Mouse (Mus musculus): ENCODE data around the gene Nudt3. TPM values are rescaled to one million over a fixed set of nuclear protein-coding genes. Genes with fewer than 3 reads are reported as not detected.
A peak's percentile ranks its signal among the peaks of the same experiment; 100 is the strongest.

Nudt3 gene
- polyA plus RNA-seq, 1 experiment from 2014 or later, result 37.2 TPM

- H3K9ac ChIP-seq (replicated peaks; ENCODE audit: low read length), result peak overlapping the region; percentile 30
- peak overlapping the region; percentile 31 for H3K4me2 ChIP-seq (ENCODE audit: low read depth, low read length)
- H3K36me3 ChIP-seq (replicated peaks; ENCODE audit: control insufficient read depth, insufficient read depth, low read depth, low read length), result no peaks in the 10 kb centered on the region; the same call in 1 of the 2 replicates
- H3K9me3 ChIP-seq (replicated peaks; ENCODE audit: control insufficient read depth, low read length), result no peaks in the 10 kb centered on the region
- no peaks in the 10 kb centered on the region for H3K27me3 ChIP-seq (ENCODE audit: control insufficient read depth, insufficient read depth, low read length)
- WGBS, result 43% methylated on average over 8 of the region's 8 CpGs
- DNase-seq (ENCODE audit: low spot score) (no peak), ATAC-seq (replicated peaks; ENCODE audit: insufficient number of reproducible peaks, low FRiP score, low TSS enrichment, low read depth) (no peak)
- H3K4me1 ChIP-seq (ENCODE audit: control insufficient read depth, insufficient read depth, low read length), result no peaks in the 10 kb centered on the region; the same call in 1 of the 2 replicates
- no peak overlapping the region for H3K27ac ChIP-seq (replicated peaks; ENCODE audit: low read depth, low read length)
- peak overlapping the region; percentile 96 for H3K4me3 ChIP-seq (ENCODE audit: low read depth, low read length)
These were observed 2.1 kb downstream of the Nudt3 start for GRCm38 (mm10) chr17:27621161-27621560.

- no peak overlapping the region for H3K4me3 ChIP-seq (ENCODE audit: low read depth, low read length)
- H3K27ac ChIP-seq (replicated peaks; ENCODE audit: low read depth, low read length), result no peak overlapping the region
- 72% methylated on average over 7 of the region's 7 CpGs for WGBS
- no peak overlapping the region for H3K4me2 ChIP-seq (ENCODE audit: low read depth, low read length)
- no peaks in the 10 kb centered on the region for H3K9me3 ChIP-seq (replicated peaks; ENCODE audit: control insufficient read depth, low read length)
- no peaks in the 10 kb centered on the region for H3K4me1 ChIP-seq (ENCODE audit: control insufficient read depth, insufficient read depth, low read length)
- ATAC-seq (replicated peaks; ENCODE audit: insufficient number of reproducible peaks, low FRiP score, low TSS enrichment, low read depth) (no peak), DNase-seq (ENCODE audit: low spot score) (no peak)
- no peak overlapping the region for H3K9ac ChIP-seq (replicated peaks; ENCODE audit: low read length)
- no peaks in the 10 kb centered on the region for H3K27me3 ChIP-seq (ENCODE audit: control insufficient read depth, insufficient read depth, low read length)
- H3K36me3 ChIP-seq (replicated peaks; ENCODE audit: control insufficient read depth, insufficient read depth, low read depth, low read length), result no peaks in the 10 kb centered on the region; the same call in 1 of the 2 replicates
These were observed 7.9 kb downstream of the Nudt3 start for GRCm38 (mm10) chr17:27615388-27615787.

- no peaks in the 10 kb centered on the region for H3K4me1 ChIP-seq (ENCODE audit: control insufficient read depth, insufficient read depth, low read length)
- H3K36me3 ChIP-seq (replicated peaks; ENCODE audit: control insufficient read depth, insufficient read depth, low read depth, low read length), result peaks cover 2% of the 10 kb centered on the region
- no peak overlapping the region for H3K4me2 ChIP-seq (ENCODE audit: low read depth, low read length)
- WGBS, result 81% methylated on average over 4 of the region's 4 CpGs
- no peak overlapping the region for H3K4me3 ChIP-seq (ENCODE audit: low read depth, low read length)
- DNase-seq (ENCODE audit: low spot score) (no peak), ATAC-seq (replicated peaks; ENCODE audit: insufficient number of reproducible peaks, low FRiP score, low TSS enrichment, low read depth) (no peak)
- H3K9ac ChIP-seq (replicated peaks; ENCODE audit: low read length), result no peak overlapping the region
- H3K27me3 ChIP-seq (ENCODE audit: control insufficient read depth, insufficient read depth, low read length), result no peaks in the 10 kb centered on the region
- H3K9me3 ChIP-seq (replicated peaks; ENCODE audit: control insufficient read depth, low read length), result no peaks in the 10 kb centered on the region
- no peak overlapping the region for H3K27ac ChIP-seq (replicated peaks; ENCODE audit: low read depth, low read length)
These were observed 10.3 kb downstream of the Nudt3 start for GRCm38 (mm10) chr17:27613016-27613415.

GRCm38 (mm10) chr17:27611994-27612393 lies 11.3 kb downstream of the Nudt3 start:
- no peak for ATAC-seq (replicated peaks; ENCODE audit: insufficient number of reproducible peaks, low FRiP score, low TSS enrichment, low read depth)
- H3K36me3 ChIP-seq (replicated peaks; ENCODE audit: control insufficient read depth, insufficient read depth, low read depth, low read length), result peaks cover 2% of the 10 kb centered on the region
- H3K4me2 ChIP-seq (ENCODE audit: low read depth, low read length), result no peak overlapping the region
- H3K27ac ChIP-seq (replicated peaks; ENCODE audit: low read depth, low read length), result no peak overlapping the region
- no peak overlapping the region for H3K9ac ChIP-seq (replicated peaks; ENCODE audit: low read length)
- no peaks in the 10 kb centered on the region for H3K27me3 ChIP-seq (ENCODE audit: control insufficient read depth, insufficient read depth, low read length)
- no peaks in the 10 kb centered on the region for H3K4me1 ChIP-seq (ENCODE audit: control insufficient read depth, insufficient read depth, low read length)
- H3K4me3 ChIP-seq (ENCODE audit: low read depth, low read length), result no peak overlapping the region
- no peak for DNase-seq (ENCODE audit: low spot score)
- 93% methylated on average over 5 of the region's 5 CpGs for WGBS
- no peaks in the 10 kb centered on the region for H3K9me3 ChIP-seq (replicated peaks; ENCODE audit: control insufficient read depth, low read length)

GRCm38 (mm10) chr17:27611519-27611884 lies 11.8 kb downstream of the Nudt3 start:
- Histone ChIP-seq H3K36me3 (replicated peaks; ENCODE audit: control insufficient read depth, insufficient read depth, low read depth, low read length) (peaks cover 2% of the 10 kb centered on the region), H3K9ac (replicated peaks; ENCODE audit: low read length) (no peak overlapping the region), H3K4me3 (ENCODE audit: low read depth, low read length) (no peak overlapping the region), H3K4me2 (ENCODE audit: low read depth, low read length) (no peak overlapping the region), H3K27ac (replicated peaks; ENCODE audit: low read depth, low read length) (no peak overlapping the region), H3K4me1 (ENCODE audit: control insufficient read depth, insufficient read depth, low read length) (no peaks in the 10 kb centered on the region), H3K27me3 (ENCODE audit: control insufficient read depth, insufficient read depth, low read length) (no peaks in the 10 kb centered on the region), H3K9me3 (replicated peaks; ENCODE audit: control insufficient read depth, low read length) (no peaks in the 10 kb centered on the region)
- no peak for DNase-seq (ENCODE audit: low spot score)
- 55% methylated on average over 3 of the region's 3 CpGs for WGBS
- ATAC-seq (replicated peaks; ENCODE audit: insufficient number of reproducible peaks, low FRiP score, low TSS enrichment, low read depth), result no peak

GRCm38 (mm10) chr17:27610679-27611518 lies 12.4 kb downstream of the Nudt3 start:
- Histone ChIP-seq H3K4me1 (ENCODE audit: control insufficient read depth, insufficient read depth, low read length) (no peaks in the 10 kb centered on the region), H3K36me3 (replicated peaks; ENCODE audit: control insufficient read depth, insufficient read depth, low read depth, low read length) (peaks cover 2% of the 10 kb centered on the region; the same call in 1 of the 2 replicates), H3K27ac (replicated peaks; ENCODE audit: low read depth, low read length) (no peak overlapping the region), H3K4me3 (ENCODE audit: low read depth, low read length) (no peak overlapping the region), H3K9ac (replicated peaks; ENCODE audit: low read length) (no peak overlapping the region), H3K27me3 (ENCODE audit: control insufficient read depth, insufficient read depth, low read length) (no peaks in the 10 kb centered on the region), H3K9me3 (replicated peaks; ENCODE audit: control insufficient read depth, low read length) (no peaks in the 10 kb centered on the region), H3K4me2 (ENCODE audit: low read depth, low read length) (no peak overlapping the region)
- 89% methylated on average over 10 of the region's 10 CpGs for WGBS
- DNase-seq (ENCODE audit: low spot score) (no peak), ATAC-seq (replicated peaks; ENCODE audit: insufficient number of reproducible peaks, low FRiP score, low TSS enrichment, low read depth) (no peak)

- Histone ChIP-seq H3K4me1 (ENCODE audit: control insufficient read depth, insufficient read depth, low read length) (no peaks in the 10 kb centered on the region), H3K36me3 (replicated peaks; ENCODE audit: control insufficient read depth, insufficient read depth, low read depth, low read length) (peaks cover 2% of the 10 kb centered on the region; the same call in 1 of the 2 replicates), H3K4me2 (ENCODE audit: low read depth, low read length) (no peak overlapping the region), H3K4me3 (ENCODE audit: low read depth, low read length) (no peak overlapping the region), H3K27me3 (ENCODE audit: control insufficient read depth, insufficient read depth, low read length) (no peaks in the 10 kb centered on the region), H3K27ac (replicated peaks; ENCODE audit: low read depth, low read length) (no peak overlapping the region), H3K9me3 (replicated peaks; ENCODE audit: control insufficient read depth, low read length) (no peaks in the 10 kb centered on the region), H3K9ac (replicated peaks; ENCODE audit: low read length) (no peak overlapping the region)
- ATAC-seq (replicated peaks; ENCODE audit: insufficient number of reproducible peaks, low FRiP score, low TSS enrichment, low read depth) (no peak), DNase-seq (ENCODE audit: low spot score) (no peak)
- WGBS, result 89% methylated on average over 7 of the region's 7 CpGs
These were observed 13.7 kb downstream of the Nudt3 start for GRCm38 (mm10) chr17:27609576-27609975.

- 84% methylated on average over 21 of the region's 21 CpGs for WGBS
- no peaks in the 10 kb centered on the region for H3K4me1 ChIP-seq (ENCODE audit: control insufficient read depth, insufficient read depth, low read length)
- H3K9ac ChIP-seq (replicated peaks; ENCODE audit: low read length), result no peak overlapping the region
- no peaks in the 10 kb centered on the region for H3K27me3 ChIP-seq (ENCODE audit: control insufficient read depth, insufficient read depth, low read length)
- peaks cover 2% of the 10 kb centered on the region; the same call in 1 of the 2 replicates for H3K36me3 ChIP-seq (replicated peaks; ENCODE audit: control insufficient read depth, insufficient read depth, low read depth, low read length)
- ATAC-seq (replicated peaks; ENCODE audit: insufficient number of reproducible peaks, low FRiP score, low TSS enrichment, low read depth), result no peak
- no peaks in the 10 kb centered on the region for H3K9me3 ChIP-seq (replicated peaks; ENCODE audit: control insufficient read depth, low read length)
- no peak overlapping the region for H3K4me3 ChIP-seq (ENCODE audit: low read depth, low read length)
- DNase-seq (ENCODE audit: low spot score), result no peak
- no peak overlapping the region for H3K4me2 ChIP-seq (ENCODE audit: low read depth, low read length)
- H3K27ac ChIP-seq (replicated peaks; ENCODE audit: low read depth, low read length), result no peak overlapping the region
These were observed 19.6 kb downstream of the Nudt3 start for GRCm38 (mm10) chr17:27603522-27604234.
